Mouse (Mus musculus): Measurements from ENCODE around the gene Bfar. TPM values are rescaled to one million over a fixed set of nuclear protein-coding genes. Genes with fewer than 3 reads are reported as not detected.
"Not testable (repeated sequence)": the region's sequence is repeated elsewhere in the genome, so short reads cannot be mapped to it uniquely, and the experiment has no call there.

Gene Bfar
- total RNA-seq, 2 experiments from 2014 or later, result 27.6 to 35.0 TPM

GRCm38 (mm10) chr16:13716821-13717553, 45.3 kb downstream of the Bfar start:
- no peak for DNase-seq

GRCm38 (mm10) chr16:13722937-13723336, 51.3 kb downstream of the Bfar start:
- no peak for DNase-seq

- no peak for DNase-seq
Measured at GRCm38 (mm10) chr16:13727811-13728335, 56.2 kb downstream of the Bfar start.

- no peak for DNase-seq
Measured at GRCm38 (mm10) chr16:13729428-13729827, 57.8 kb downstream of the Bfar start.

- DNase-seq, result no peak
Measured at GRCm38 (mm10) chr16:13730285-13731255, 58.9 kb downstream of the Bfar start, which contains the start of gene Pla2g10. Pla2g10 (minus strand) TSS chr16:13730983.

- DNase-seq, result no peak
Measured at GRCm38 (mm10) chr16:13732786-13733185, 61.1 kb downstream of the Bfar start.

GRCm38 (mm10) chr16:13733518-13734137, 62.0 kb downstream of the Bfar start:
- peak; percentile 84 for DNase-seq

- DNase-seq, result no peak
Measured at GRCm38 (mm10) chr16:13735977-13736376, 64.3 kb downstream of the Bfar start.

GRCm38 (mm10) chr16:13739044-13739443, 67.4 kb downstream of the Bfar start:
- not testable (repeated sequence) for DNase-seq

- DNase-seq, result no peak
Measured at GRCm38 (mm10) chr16:13740844-13741243, 69.2 kb downstream of the Bfar start.

GRCm38 (mm10) chr16:13747708-13748107, 76.0 kb downstream of the Bfar start:
- DNase-seq, result no peak

- DNase-seq, result no peak
Measured at GRCm38 (mm10) chr16:13748124-13748523, 76.5 kb downstream of the Bfar start.

GRCm38 (mm10) chr16:13748813-13749212, 77.2 kb downstream of the Bfar start:
- DNase-seq, result not testable (repeated sequence)

- no peak for DNase-seq
Measured at GRCm38 (mm10) chr16:13749306-13749705, 77.6 kb downstream of the Bfar start.

GRCm38 (mm10) chr16:13749981-13750380, 78.3 kb downstream of the Bfar start:
- no peak for DNase-seq

- no peak for DNase-seq
Measured at GRCm38 (mm10) chr16:13750626-13751025, 79.0 kb downstream of the Bfar start.

Other genes with a start within 250 kb of the Bfar start
- gene Parn, start 3.7 kb upstream of the Bfar start, total RNA-seq (2021), result 10 to 100 TPM; 12.5 to 14.7 TPM
- gene 3110001I22Rik, start 71 bp downstream of the Bfar start, total RNA-seq (2021), result 1 to 10 TPM; 1.5 to 4.2 TPM
- gene Pla2g10, start 59.1 kb downstream of the Bfar start, total RNA-seq (2021), result not detected
- gene Rrn3, start 108.8 kb downstream of the Bfar start, total RNA-seq (2021), result 10 to 100 TPM; 26.7 to 28.0 TPM
- gene Ntan1, start 147.0 kb downstream of the Bfar start, total RNA-seq (2021), result 10 to 100 TPM; 44.9 to 49.9 TPM
- 10 to 100 TPM; 45.9 to 54.0 TPM for gene Pdxdc1, start 231.3 kb downstream of the Bfar start, total RNA-seq (2021)
- 1 to 10 TPM; 2.9 to 3.8 TPM for gene Mpv17l, start 231.3 kb downstream of the Bfar start, total RNA-seq (2021)